Mouse (Mus musculus): ENCODE measurements at regions not wholly inside any gene's neighbourhood (a gene's known extent, or its start where the extent isn't known, plus 50 kb on each side); places are given as distances from the start of the nearest gene placed in this dataset.

DNA sequence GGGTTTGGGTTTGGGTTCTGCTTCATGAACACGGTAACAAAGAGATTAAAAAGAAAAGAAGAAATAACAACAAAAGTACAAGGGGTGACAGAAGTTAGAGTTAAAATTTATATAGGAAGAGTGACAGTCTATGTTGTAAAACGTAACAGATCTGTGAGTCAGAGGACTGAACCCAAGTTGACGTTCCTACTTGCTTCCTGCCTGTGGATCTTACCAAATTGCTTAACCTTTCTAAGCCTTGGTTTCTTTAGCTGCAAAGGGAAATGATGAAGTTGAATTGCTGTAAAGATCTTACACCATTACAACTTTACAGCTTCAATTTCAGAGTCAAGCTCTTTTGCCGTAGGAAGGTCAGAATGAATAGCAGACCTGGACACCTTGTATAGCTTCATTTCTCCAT, 142.2 kb downstream of the BC067074 start:
- TF ChIP-seq CTCF (IDR thresholded peaks at IDR 0.05; ENCODE audit: extremely low read depth, insufficient read depth, low read length) (no peak), POLR2A (IDR thresholded peaks at IDR 0.05; ENCODE audit: extremely low read depth, insufficient read depth, low read length) (no peak)

All from cortical plate, adult 2 months (tissue).